Mouse (Mus musculus) hindbrain, embryonic 11.5 days (tissue): Measurements from ENCODE around the gene Garem2. TPM values are rescaled to one million over a fixed set of nuclear protein-coding genes. Genes with fewer than 3 reads are reported as not detected.
A peak's percentile ranks its signal among the peaks of the same experiment; 100 is the strongest.

ENCODE experiments used
- ATAC-seq: fragments of 200-750 bp; cut with Nextera tagmentation; 2 replicates; pipeline ENCODE4 v1.8.0; 2017; ENCODE audit warnings: mild to moderate bottlenecking, moderate TSS enrichment, moderate library complexity; ENCODE audit not compliant: low FRiP score
- DNase-seq: peaks from one replicate; pipeline ENCODE4 v3.0.0-alpha.2; 2015; ENCODE audit warnings: low spot score
- H3K27ac ChIP-seq: fragments of 300-500 bp; sonication (generic); 2 replicates; pipeline ENCODE4 v1.5.1; 2014; ENCODE audit warnings: mild to moderate bottlenecking, low read depth, low read length
- H3K27me3 ChIP-seq: fragments of 300-500 bp; sonication (generic); 2 replicates; pipeline ENCODE4 v1.6.1; 2014; ENCODE audit warnings: mild to moderate bottlenecking, low read length, moderate library complexity, mixed read lengths; ENCODE audit not compliant: control insufficient read depth, insufficient read depth
- H3K36me3 ChIP-seq: fragments of 300-500 bp; sonication (generic); 2 replicates; pipeline ENCODE4 v1.6.1; 2014; ENCODE audit warnings: mild to moderate bottlenecking, low read length, moderate library complexity, mixed read lengths; ENCODE audit not compliant: control insufficient read depth, insufficient read depth
- H3K4me1 ChIP-seq: fragments of 300-500 bp; sonication (generic); replicated peaks from 2 replicates; pipeline ENCODE4 v1.6.1; 2014; ENCODE audit warnings: low read length, mixed read lengths; ENCODE audit not compliant: control insufficient read depth, insufficient read depth
- H3K4me2 ChIP-seq: fragments of 300-500 bp; sonication (generic); replicated peaks from 2 replicates; pipeline ENCODE4 v1.6.1; 2014; ENCODE audit warnings: mild to moderate bottlenecking, low read depth, low read length
- H3K4me3 ChIP-seq: fragments of 300-500 bp; sonication (generic); 2 replicates; pipeline ENCODE4 v1.5.1; 2014; ENCODE audit warnings: low read depth, low read length
- H3K9ac ChIP-seq: fragments of 300-500 bp; sonication (generic); 2 replicates; pipeline ENCODE4 v1.6.1; 2014; ENCODE audit warnings: low read depth, low read length
- H3K9me3 ChIP-seq: fragments of 300-500 bp; sonication (generic); 2 replicates; pipeline ENCODE4 v1.6.1; 2016; ENCODE audit warnings: low read length; ENCODE audit not compliant: control insufficient read depth
- WGBS: fragments of 180-500 bp; shearing (Covaris S2); extraction: QIAGEN DNeasy Blood & Tissue Kit; methylation state at CpG from one replicate; pipeline ENCODE4 v1.1.7; 2014; 5-methylcytosine and 5-hydroxymethylcytosine counted together
- polyA plus RNA-seq: library from polyadenylated mRNA; unstranded; fragments of >200 nt; fragmentation: Nextera tagmentation; extraction: Ambion mirVana; gene quantifications from 2 replicates; pipeline ENCODE4 v1.2.1, GENCODE M21; 2014

The Garem2 gene
- polyA plus RNA-seq, 1 experiment from 2014 or later = 18.2 TPM

DNA sequence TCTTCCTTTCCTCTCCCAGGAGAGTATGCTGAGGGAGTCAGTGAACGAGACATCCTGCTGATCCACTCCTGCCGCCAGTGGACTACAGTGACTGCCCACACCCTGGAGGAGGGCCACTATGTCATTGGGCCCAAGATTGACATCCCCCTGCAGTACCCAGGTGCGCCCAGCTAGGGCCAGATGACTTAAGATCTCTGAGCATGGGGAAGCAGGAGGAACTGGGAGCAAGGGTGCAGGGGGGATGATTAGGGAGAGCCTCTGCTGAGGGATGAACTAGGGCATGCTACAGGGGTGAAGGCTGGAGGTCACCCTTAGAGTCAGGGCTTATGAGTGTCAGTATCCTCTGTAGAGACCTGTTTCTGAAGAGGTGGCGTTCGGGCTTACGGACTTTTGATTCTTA lies 3.3 kb downstream of the Garem2 start:
- peaks cover 35% of the 10 kb centered on the region for H3K4me1 ChIP-seq
- H3K9ac ChIP-seq = no peak overlapping the region
- DNase-seq = no peak
- no peak overlapping the region for H3K4me3 ChIP-seq
- no peak for ATAC-seq
- no peaks in the 10 kb centered on the region for H3K36me3 ChIP-seq
- peak overlapping the region; percentile 12; the same call in 1 of the 2 replicates for H3K4me2 ChIP-seq
- H3K27me3 ChIP-seq = peaks cover 11% of the 10 kb centered on the region
- WGBS = 58% methylated on average over 6 of the region's 6 CpGs
- no peaks in the 10 kb centered on the region for H3K9me3 ChIP-seq
- peak overlapping the region; percentile 87 for H3K27ac ChIP-seq

DNA sequence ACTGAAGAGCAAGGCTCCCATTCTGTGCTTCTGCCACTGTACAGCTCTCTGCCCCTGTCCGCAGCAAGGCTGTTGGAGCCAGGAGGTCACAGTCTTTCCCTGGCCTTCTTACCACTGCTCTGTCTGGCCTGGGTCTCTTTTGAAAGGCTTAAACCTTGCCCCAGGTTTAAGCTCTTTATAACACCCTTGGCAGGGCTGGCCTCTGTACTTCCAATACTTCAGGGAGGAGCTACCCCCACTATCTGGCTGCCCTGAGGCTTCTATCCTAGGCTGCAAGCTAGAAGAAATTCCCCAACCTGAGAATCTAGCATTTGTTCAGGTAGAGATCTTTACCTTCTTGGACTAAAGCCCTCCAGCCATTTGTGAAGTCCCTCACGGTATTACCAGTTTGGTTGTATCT lies 4.9 kb downstream of the Garem2 start:
- H3K27ac ChIP-seq = peak overlapping the region; percentile 93
- ATAC-seq (no peak), DNase-seq (peak; percentile 25)
- H3K9me3 ChIP-seq = no peaks in the 10 kb centered on the region
- H3K4me2 ChIP-seq = peak overlapping the region; percentile 49
- peaks cover 48% of the 10 kb centered on the region for H3K4me1 ChIP-seq
- H3K36me3 ChIP-seq = no peaks in the 10 kb centered on the region
- WGBS = 32% methylated on average over 2 of the region's 2 CpGs
- peak overlapping the region; percentile 42; the same call in 1 of the 2 replicates for H3K9ac ChIP-seq
- peaks cover 19% of the 10 kb centered on the region for H3K27me3 ChIP-seq
- no peak overlapping the region; the same call in 1 of the 2 replicates for H3K4me3 ChIP-seq

DNA sequence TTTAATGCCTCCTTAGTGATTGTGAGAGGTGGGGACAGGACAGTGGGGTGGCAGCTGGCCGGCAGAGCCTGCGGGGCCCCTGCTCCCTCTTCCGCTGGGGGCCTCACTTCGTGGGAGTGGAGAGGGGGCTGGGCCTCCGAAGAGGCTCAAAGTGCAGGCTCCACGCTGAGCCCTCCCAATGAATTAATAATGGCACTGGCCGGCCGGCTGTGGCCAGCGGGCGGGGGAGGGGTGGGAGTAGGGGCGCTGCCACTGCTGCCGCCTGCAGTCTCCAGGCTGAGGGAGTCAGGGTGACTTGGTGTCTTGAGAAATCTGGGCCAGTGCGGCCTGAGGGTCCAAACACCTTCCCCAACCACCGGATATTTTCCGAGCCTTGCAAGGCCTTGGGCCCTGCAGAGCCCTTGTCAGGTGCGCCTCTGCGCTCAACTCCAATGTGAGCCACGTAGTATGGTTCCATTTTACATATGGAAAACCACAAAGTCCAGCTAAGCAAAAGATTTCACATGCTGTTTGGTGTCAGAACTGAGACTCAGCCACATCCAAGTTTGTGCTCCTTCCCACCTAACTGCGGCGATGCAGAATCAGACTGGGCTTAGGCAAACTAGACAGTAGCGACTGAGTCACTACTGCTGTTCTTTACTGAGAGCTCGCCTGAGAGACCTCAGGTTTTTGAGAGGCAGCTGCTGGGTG lies 5.6 kb downstream of the Garem2 start:
- Histone ChIP-seq H3K36me3 (no peaks in the 10 kb centered on the region), H3K9ac (peak overlapping the region; percentile 42), H3K4me1 (peaks cover 48% of the 10 kb centered on the region), H3K27me3 (peaks cover 15% of the 10 kb centered on the region), H3K9me3 (no peaks in the 10 kb centered on the region), H3K4me3 (peak overlapping the region; percentile 21), H3K27ac (peak overlapping the region; percentile 93), H3K4me2 (peak overlapping the region; percentile 49)
- ATAC-seq (peak; percentile 8; the same call in 1 of the 2 replicates), DNase-seq (peak; percentile 69)
- WGBS = 3% methylated on average over 22 of the region's 22 CpGs

DNA sequence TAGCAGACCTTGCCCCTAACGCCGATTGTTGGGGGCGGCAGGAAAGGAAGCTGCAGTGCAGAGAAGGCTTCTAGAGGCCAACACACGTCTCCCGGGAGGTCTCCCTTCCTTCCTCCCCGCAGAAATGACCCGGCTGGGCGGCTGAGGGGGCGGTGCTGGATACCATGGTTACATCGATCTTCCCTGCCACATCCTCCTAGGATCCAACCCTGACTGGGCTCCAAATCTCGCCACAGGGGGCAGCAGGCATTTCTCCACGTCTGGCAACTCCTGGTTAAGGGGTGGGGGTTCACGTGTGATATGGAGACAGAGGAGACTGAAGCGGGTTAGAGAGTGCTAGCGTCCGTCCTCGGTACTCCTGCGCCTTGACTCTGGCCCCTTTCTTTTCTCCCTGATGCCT lies 6.2 kb downstream of the Garem2 start:
- Histone ChIP-seq H3K4me1 (peaks cover 48% of the 10 kb centered on the region), H3K4me3 (peak overlapping the region; percentile 21), H3K36me3 (no peaks in the 10 kb centered on the region), H3K27ac (peak overlapping the region; percentile 93), H3K9ac (peak overlapping the region; percentile 42), H3K4me2 (peak overlapping the region; percentile 49), H3K9me3 (no peaks in the 10 kb centered on the region), H3K27me3 (peaks cover 15% of the 10 kb centered on the region)
- 1% methylated on average over 18 of the region's 18 CpGs for WGBS
- ATAC-seq = peak; percentile 52
- DNase-seq = peak; percentile 90

DNA sequence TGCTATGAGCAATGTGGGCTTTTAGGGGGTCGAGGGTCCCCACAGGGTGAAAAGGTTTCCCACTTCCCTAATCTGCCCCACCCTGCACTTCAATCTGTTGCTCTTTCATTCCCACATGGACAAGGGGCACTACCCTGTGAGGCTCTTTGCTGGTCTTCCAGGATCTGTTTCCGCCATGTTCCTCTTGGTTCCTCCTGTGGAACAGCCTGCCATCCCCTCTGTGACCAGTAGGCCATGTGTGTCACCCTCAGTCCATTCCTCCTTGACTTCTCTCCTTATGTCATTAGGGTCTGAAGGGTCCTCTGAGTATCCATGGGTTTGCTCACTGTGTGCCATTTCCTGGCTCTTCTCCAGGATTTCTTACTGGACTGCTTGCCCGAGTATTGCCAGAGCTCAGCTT lies 6.8 kb downstream of the Garem2 start:
- 74% methylated on average over 3 of the region's 3 CpGs for WGBS
- Histone ChIP-seq H3K27me3 (peaks cover 15% of the 10 kb centered on the region), H3K4me3 (no peak overlapping the region), H3K4me1 (peaks cover 44% of the 10 kb centered on the region), H3K27ac (peak overlapping the region; percentile 93), H3K9me3 (no peaks in the 10 kb centered on the region), H3K36me3 (peaks cover under 1% of the 10 kb centered on the region; the same call in 1 of the 2 replicates), H3K9ac (0 out of 2 replicates have a peak overlapping the region, but pooled peaks have one; percentile 19), H3K4me2 (peak overlapping the region; percentile 49)
- DNase-seq = peak; percentile 27
- ATAC-seq = no peak

DNA sequence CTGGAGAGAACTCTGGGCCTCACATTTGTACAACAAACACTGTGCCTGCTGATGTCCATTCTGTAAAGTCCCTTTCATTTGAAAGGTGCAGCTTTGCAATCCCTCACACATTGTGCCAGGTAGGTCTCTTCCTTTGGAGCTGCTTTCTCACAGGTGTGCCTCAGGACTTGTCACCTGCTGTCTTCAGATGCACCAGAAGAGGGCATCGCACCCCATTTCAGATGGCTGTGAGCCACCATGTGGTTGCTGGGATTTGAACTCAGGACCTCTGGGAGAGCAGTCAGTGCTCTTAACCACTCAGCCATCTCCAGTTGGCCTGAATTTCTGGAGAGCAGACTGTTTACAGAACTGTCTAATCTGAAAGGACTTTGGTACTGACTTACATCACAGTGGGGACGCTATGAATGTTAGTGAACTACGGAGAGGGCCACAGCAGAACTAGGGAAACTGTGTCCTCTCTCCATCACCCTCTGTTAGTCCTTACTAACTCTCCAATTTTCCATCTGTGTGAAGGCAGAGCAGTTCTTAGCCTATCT lies 7.6 kb downstream of the Garem2 start:
- Histone ChIP-seq H3K4me3 (no peak overlapping the region), H3K27me3 (peaks cover 15% of the 10 kb centered on the region), H3K9ac (no peak overlapping the region), H3K27ac (no peak overlapping the region), H3K4me2 (no peak overlapping the region), H3K9me3 (no peaks in the 10 kb centered on the region), H3K36me3 (peaks cover 2% of the 10 kb centered on the region; the same call in 1 of the 2 replicates), H3K4me1 (peaks cover 38% of the 10 kb centered on the region)
- 77% methylated on average over 3 of the region's 3 CpGs for WGBS
- DNase-seq = no peak
- ATAC-seq = no peak

DNA sequence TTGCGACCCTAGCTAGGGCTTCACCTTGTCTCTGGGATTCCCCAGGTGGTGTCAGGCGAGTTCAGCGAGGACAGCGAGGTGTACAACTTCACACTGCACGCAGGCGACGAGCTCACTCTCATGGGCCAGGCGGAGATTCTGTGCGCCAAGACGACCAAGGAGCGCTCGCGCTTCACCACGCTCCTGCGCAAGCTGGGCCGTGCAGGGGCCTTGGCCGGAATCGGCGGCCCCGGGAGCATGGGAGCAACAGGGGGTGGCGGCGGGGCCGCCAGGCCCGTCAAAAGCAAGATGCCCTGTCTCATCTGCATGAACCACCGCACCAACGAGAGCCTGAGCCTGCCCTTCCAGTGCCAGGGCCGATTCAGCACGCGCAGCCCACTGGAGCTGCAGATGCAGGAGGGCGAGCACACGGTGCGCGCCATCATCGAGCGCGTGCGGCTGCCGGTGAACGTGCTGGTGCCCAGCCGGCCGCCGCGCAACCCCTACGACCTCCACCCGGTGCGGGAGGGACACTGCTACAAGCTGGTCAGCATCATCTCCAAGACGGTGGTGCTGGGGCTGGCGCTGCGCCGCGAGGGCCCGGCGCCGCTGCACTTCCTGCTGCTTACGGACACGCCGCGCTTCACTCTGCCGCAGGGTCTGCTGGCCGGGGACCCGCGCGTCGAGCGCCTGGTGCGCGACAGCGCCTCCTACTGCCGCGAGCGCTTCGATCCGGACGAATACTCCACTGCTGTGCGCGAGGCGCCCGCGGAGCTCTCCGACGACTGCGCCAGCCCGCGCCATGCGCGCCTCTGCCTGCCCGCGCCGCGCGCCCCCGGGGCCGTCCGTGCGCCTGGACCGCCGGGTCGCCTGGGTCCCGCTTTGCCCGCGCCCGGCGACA lies 9.2 kb downstream of the Garem2 start:
- Histone ChIP-seq H3K4me2 (peak overlapping the region; percentile 83), H3K27me3 (peaks cover 15% of the 10 kb centered on the region), H3K9ac (peak overlapping the region; percentile 53), H3K4me1 (peaks cover 33% of the 10 kb centered on the region), H3K36me3 (peaks cover 2% of the 10 kb centered on the region; the same call in 1 of the 2 replicates), H3K27ac (peak overlapping the region; percentile 54; the same call in 1 of the 2 replicates), H3K4me3 (peak overlapping the region; percentile 42), H3K9me3 (no peaks in the 10 kb centered on the region)
- peak; percentile 91 for DNase-seq
- WGBS = under 1% methylated on average over 100 of the region's 103 CpGs
- peak; percentile 69 for ATAC-seq

DNA sequence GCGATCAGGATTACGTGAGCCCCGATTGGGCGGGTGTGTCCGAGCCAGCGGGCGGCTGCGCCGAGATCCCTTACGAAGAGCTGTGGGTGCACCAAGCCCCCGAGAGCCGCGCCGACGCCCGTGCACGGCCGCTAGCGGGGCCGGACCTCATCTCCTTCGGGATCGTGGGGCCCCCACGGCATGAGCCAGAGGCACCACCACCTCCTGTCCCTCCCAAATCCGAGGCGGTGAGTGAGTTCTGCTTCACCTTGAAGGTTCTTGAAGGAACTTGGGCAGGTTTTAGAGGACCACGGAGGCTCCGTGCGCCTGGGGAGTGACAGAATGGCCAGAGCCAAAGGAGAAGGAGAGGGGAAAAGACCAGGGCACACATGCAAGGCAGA lies 9.8 kb downstream of the Garem2 start:
- DNase-seq = no peak
- Histone ChIP-seq H3K9ac (peak overlapping the region; percentile 53; the same call in 1 of the 2 replicates), H3K36me3 (peaks cover 2% of the 10 kb centered on the region; the same call in 1 of the 2 replicates), H3K9me3 (no peaks in the 10 kb centered on the region), H3K27ac (no peak overlapping the region), H3K4me3 (peak overlapping the region; percentile 42), H3K4me2 (peak overlapping the region; percentile 83), H3K27me3 (peaks cover 15% of the 10 kb centered on the region), H3K4me1 (peaks cover 30% of the 10 kb centered on the region)
- 2% methylated on average over 28 of the region's 28 CpGs for WGBS
- no peak for ATAC-seq
